Mouse (Mus musculus) myocyte (in vitro differentiated cells): ENCODE results near the gene Nsun2. TPM values are rescaled to one million over a fixed set of nuclear protein-coding genes. Genes with fewer than 3 reads are reported as not detected.
"Not testable (repeated sequence)": the region's sequence is repeated elsewhere in the genome, so short reads cannot be mapped to it uniquely, and the experiment has no call there.

Source experiments
- H3K27me3 ChIP-seq: one replicate; pipeline ENCODE4 v1.6.1; 2011; ENCODE audit not compliant: control insufficient read depth, insufficient read depth, insufficient read length
- H3K36me3 ChIP-seq: one replicate; pipeline ENCODE4 v1.6.1; 2011; ENCODE audit not compliant: control insufficient read depth, insufficient read depth
- H3K4me2 ChIP-seq: one replicate; pipeline ENCODE4 v1.6.1; 2011; ENCODE audit warnings: low read depth, control low read depth
- H3K4me3 ChIP-seq: one replicate; pipeline ENCODE4 v1.5.1; 2011; ENCODE audit warnings: mild to moderate bottlenecking, control low read depth, moderate library complexity
- H3K79me2 ChIP-seq: one replicate; pipeline ENCODE4 v1.6.1; 2011; ENCODE audit not compliant: control insufficient read depth, insufficient read depth
- H3ac ChIP-seq: one replicate; pipeline ENCODE4 v1.6.1; 2011; ENCODE audit not compliant: control insufficient read depth, insufficient read length
- CEBPB ChIP-seq: IDR thresholded peaks from 2 replicates; pipeline ENCODE4 v1.6.1; 2011; ENCODE audit warnings: mild to moderate bottlenecking, moderate library complexity; ENCODE audit not compliant: poor library complexity, insufficient read depth, severe bottlenecking
- E2F4 ChIP-seq: IDR thresholded peaks from one replicate; pipeline ENCODE4 v1.6.1; 2011; ENCODE audit warnings: mild to moderate bottlenecking, control low read depth, moderate library complexity; ENCODE audit not compliant: insufficient read depth
- MAX ChIP-seq: IDR thresholded peaks from one replicate; pipeline ENCODE4 v1.6.1; 2011; ENCODE audit warnings: low read depth, mild to moderate bottlenecking, control low read depth
- MYOD1 ChIP-seq, 3 experiments: IDR thresholded peaks; one replicate each; pipeline ENCODE4 v1.6.1; 2011; ENCODE audit warnings: control low read depth in 2 of 3, low read depth in 2 of 3, mild to moderate bottlenecking in 2 of 3, moderate library complexity in 1 of 3; ENCODE audit not compliant: insufficient read length in 2 of 3, control insufficient read depth in 1 of 3
- MYOG ChIP-seq, 3 experiments: IDR thresholded peaks; one replicate each; pipeline ENCODE4 v1.6.1; 2011; ENCODE audit warnings: control low read depth in 2 of 3, low read depth in 2 of 3, mild to moderate bottlenecking in 2 of 3; ENCODE audit not compliant: insufficient read length in 2 of 3, control insufficient read depth in 1 of 3, insufficient read depth in 1 of 3
- POLR2A ChIP-seq: IDR thresholded peaks from one replicate; pipeline ENCODE4 v1.6.1; 2011; ENCODE audit warnings: low read depth, mild to moderate bottlenecking, control low read depth, moderate library complexity; ENCODE audit not compliant: insufficient read length
- POLR2AphosphoS2 ChIP-seq: IDR thresholded peaks from one replicate; pipeline ENCODE4 v1.6.1; 2011; ENCODE audit warnings: low read depth, control low read depth; ENCODE audit not compliant: insufficient read length
- REST ChIP-seq: IDR thresholded peaks from one replicate; pipeline ENCODE4 v1.6.1; 2011; ENCODE audit warnings: mild to moderate bottlenecking, control low read depth, moderate library complexity; ENCODE audit not compliant: insufficient read depth, insufficient read length
- SRF ChIP-seq: IDR thresholded peaks from one replicate; pipeline ENCODE4 v1.6.1; 2011; ENCODE audit warnings: low read depth; ENCODE audit not compliant: control insufficient read depth, insufficient read length
- TCF12 ChIP-seq: IDR thresholded peaks from one replicate; pipeline ENCODE4 v1.6.1; 2011; ENCODE audit warnings: mild to moderate bottlenecking, control low read depth; ENCODE audit not compliant: poor library complexity, insufficient read depth, severe bottlenecking
- TCF3 ChIP-seq: IDR thresholded peaks from one replicate; pipeline ENCODE4 v1.6.1; 2011; ENCODE audit warnings: low read depth, control low read depth; ENCODE audit not compliant: insufficient read length
- USF1 ChIP-seq: IDR thresholded peaks from one replicate; pipeline ENCODE4 v1.6.1; 2011; ENCODE audit warnings: low read depth, mild to moderate bottlenecking, control low read depth, moderate library complexity
- polyA plus RNA-seq: library from polyadenylated mRNA; unstranded; fragments of >200 nt; fragmentation: generic; extraction: Trizol; gene quantifications from one replicate; pipeline ENCODE4 v1.2.1, GENCODE M21; 2012; ENCODE audit warnings: missing spikeins

Gene Nsun2
- polyA plus RNA-seq, 1 experiment = 60.4 TPM

DNA sequence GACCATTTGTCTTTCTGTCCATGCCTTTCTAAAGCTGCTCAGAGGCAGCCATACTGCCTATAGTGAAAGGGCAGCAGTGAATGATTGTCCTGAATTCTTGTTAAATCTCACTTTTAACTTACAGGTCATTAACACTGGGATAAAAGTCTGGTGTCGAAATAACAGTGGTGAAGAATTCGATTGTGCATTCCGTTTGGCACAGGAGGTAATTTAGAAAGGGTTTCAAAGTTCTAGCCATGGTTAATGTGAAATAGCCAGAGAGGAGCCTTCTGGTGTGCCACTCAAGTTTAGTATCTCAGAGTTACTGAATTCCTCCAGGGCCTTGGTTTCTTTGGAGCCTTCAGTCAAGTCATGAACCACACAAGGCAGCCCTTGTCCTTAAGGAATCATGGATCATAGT lies 97.6 kb downstream of the Nsun2 start:
- peaks cover 61% of the 10 kb centered on the region for H3K36me3 ChIP-seq
- TF ChIP-seq MYOG (IDR thresholded peaks at IDR 0.05; ENCODE audit: control insufficient read depth in 1 of 3, insufficient read depth in 1 of 3, insufficient read length in 2 of 3, low read depth in 2 of 3) (no peak), TCF12 (no peak), MAX (no peak), POLR2A (no peak), REST (no peak), USF1 (no peak), MYOD1 (IDR thresholded peaks at IDR 0.05; ENCODE audit: control insufficient read depth in 1 of 3, insufficient read length in 2 of 3, low read depth in 2 of 3) (no peak), SRF (no peak), TCF3 (no peak), E2F4 (no peak), CEBPB (no peak)
- no peaks in the 10 kb centered on the region for H3K27me3 ChIP-seq
- H3K4me2 ChIP-seq = no peak overlapping the region
- H3K79me2 ChIP-seq = no peaks in the 10 kb centered on the region
- H3ac ChIP-seq = no peak overlapping the region
- no peak overlapping the region for H3K4me3 ChIP-seq

DNA sequence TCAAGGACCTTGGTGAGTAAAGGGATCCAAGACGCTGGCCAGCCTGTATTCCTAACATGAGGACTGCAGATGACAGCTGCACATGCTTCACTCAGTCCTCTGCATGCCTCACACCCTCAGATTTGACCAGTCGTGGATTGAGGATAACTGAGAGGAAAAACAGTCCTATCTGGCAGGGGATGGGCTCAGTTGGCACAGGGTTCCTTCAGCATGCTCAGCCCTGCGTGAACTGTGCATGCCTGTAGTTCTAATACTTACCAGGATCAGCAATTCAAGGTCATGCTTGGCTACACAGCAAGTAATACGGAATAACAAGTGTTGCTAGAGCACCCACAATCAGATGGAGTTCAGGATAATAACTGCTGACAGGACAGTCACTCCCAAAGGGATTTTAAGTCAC lies 98.1 kb downstream of the Nsun2 start:
- TF ChIP-seq MYOD1 (IDR thresholded peaks at IDR 0.05; ENCODE audit: control insufficient read depth in 1 of 3, insufficient read length in 2 of 3, low read depth in 2 of 3) (no peak), POLR2A (no peak), E2F4 (no peak), CEBPB (no peak), TCF3 (no peak), REST (no peak), TCF12 (no peak), MYOG (IDR thresholded peaks at IDR 0.05; ENCODE audit: control insufficient read depth in 1 of 3, insufficient read depth in 1 of 3, insufficient read length in 2 of 3, low read depth in 2 of 3) (no peak), MAX (no peak), SRF (no peak), POLR2AphosphoS2 (no peak), USF1 (no peak)
- H3K36me3 ChIP-seq = peaks cover 61% of the 10 kb centered on the region
- no peak overlapping the region for H3ac ChIP-seq

DNA sequence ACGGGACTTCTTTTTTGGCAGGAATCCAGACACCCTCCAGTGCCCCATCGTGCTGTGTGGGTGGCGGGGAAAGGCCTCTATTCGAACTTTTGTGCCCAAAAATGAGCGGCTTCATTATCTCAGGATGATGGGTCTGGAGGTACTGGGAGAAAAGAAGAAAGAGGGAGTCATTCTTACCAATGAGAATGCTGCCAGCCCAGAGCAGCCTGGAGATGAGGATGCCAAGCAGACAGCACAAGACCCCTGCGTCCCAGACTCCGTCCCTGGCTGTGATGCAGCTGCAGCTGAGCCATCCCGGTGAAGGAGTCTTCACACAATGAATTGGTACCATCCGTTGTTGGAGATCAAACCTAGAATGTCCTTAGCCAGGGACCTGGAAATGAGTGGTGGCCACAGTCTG lies 100.0 kb downstream of the Nsun2 start:
- TF ChIP-seq MYOG (IDR thresholded peaks at IDR 0.05; ENCODE audit: control insufficient read depth in 1 of 3, insufficient read depth in 1 of 3, insufficient read length in 2 of 3, low read depth in 2 of 3) (no peak), POLR2AphosphoS2 (no peak), CEBPB (no peak)
- Histone ChIP-seq H3K27me3 (no peaks in the 10 kb centered on the region), H3K4me3 (no peak overlapping the region), H3K79me2 (no peaks in the 10 kb centered on the region), H3K36me3 (peaks cover 49% of the 10 kb centered on the region), H3ac (no peak overlapping the region), H3K4me2 (no peak overlapping the region)

More for the DNA sequence above, 98.1 kb downstream of the Nsun2 start:
- no peaks in the 10 kb centered on the region for H3K27me3 ChIP-seq
- no peak overlapping the region for H3K4me3 ChIP-seq
- H3K79me2 ChIP-seq = no peaks in the 10 kb centered on the region
- H3K4me2 ChIP-seq = no peak overlapping the region

GRCm38 (mm10) chr13:69633988-69634387 lies 100.4 kb downstream of the Nsun2 start:
- TF ChIP-seq POLR2AphosphoS2 (no peak), MYOD1 (IDR thresholded peaks at IDR 0.05; ENCODE audit: control insufficient read depth in 1 of 3, insufficient read length in 2 of 3, low read depth in 2 of 3) (no peak), CEBPB (no peak)
- H3K4me2 ChIP-seq = no peak overlapping the region
- H3K27me3 ChIP-seq = no peaks in the 10 kb centered on the region
- H3K4me3 ChIP-seq = no peak overlapping the region
- no peak overlapping the region for H3ac ChIP-seq
- H3K79me2 ChIP-seq = no peaks in the 10 kb centered on the region
- peaks cover 47% of the 10 kb centered on the region for H3K36me3 ChIP-seq

DNA sequence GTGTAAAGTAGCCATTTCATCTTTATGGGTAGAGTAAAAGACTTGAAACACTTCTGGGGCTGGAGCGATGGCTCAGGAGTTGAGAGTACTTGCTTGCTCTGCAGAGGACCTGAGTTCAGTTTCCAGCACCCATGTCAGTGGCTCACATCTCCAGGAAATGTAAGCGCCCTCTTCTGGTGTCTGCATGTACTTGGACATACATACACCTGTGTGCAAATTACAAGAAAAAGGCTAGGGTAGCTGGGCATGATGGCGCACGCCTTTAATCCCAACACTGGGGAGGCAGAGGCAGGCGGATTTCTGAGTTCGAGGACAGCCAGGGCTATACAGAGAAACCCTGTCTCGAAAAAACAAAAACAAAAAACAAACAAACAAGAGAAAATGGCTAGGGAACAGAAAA lies 102.3 kb downstream of the Nsun2 start:
- not testable (repeated sequence) for H3K27me3 ChIP-seq, H3K4me2 ChIP-seq, H3K79me2 ChIP-seq, H3ac ChIP-seq, H3K4me3 ChIP-seq
- peaks cover 32% of the 10 kb centered on the region for H3K36me3 ChIP-seq

DNA sequence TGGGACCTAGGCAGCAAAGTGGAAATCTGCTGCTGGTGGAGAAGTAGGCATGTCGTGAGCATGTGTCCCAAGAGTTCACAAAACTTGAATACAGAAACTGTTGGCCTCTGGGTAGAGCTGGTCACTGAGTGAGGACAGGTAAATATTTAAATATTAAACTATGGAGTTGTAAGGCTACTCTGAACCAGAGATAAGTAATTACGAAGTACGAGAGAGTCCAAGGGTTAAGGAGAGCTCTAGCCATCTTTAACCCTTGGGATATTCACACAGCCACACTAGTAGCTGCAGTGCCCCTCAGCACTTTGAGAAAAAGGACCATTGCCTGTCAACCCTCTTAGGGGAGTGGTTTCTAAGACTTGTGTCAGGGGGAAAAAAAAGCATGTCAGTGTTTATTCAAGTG lies 102.8 kb downstream of the Nsun2 start:
- Histone ChIP-seq H3K36me3 (peaks cover 27% of the 10 kb centered on the region), H3K27me3 (no peaks in the 10 kb centered on the region), H3K4me2 (no peak overlapping the region), H3ac (no peak overlapping the region), H3K79me2 (no peaks in the 10 kb centered on the region), H3K4me3 (no peak overlapping the region)
- no peak for TF ChIP-seq MYOD1 (IDR thresholded peaks at IDR 0.05; ENCODE audit: control insufficient read depth in 1 of 3, insufficient read length in 2 of 3, low read depth in 2 of 3)
- no peak for TF ChIP-seq E2F4
- no peak for TF ChIP-seq SRF
- no peak for TF ChIP-seq POLR2A
- no peak for TF ChIP-seq REST
- TF ChIP-seq POLR2AphosphoS2 = no peak
- no peak for TF ChIP-seq TCF12
- TF ChIP-seq MAX = no peak
- TF ChIP-seq MYOG (IDR thresholded peaks at IDR 0.05; ENCODE audit: control insufficient read depth in 1 of 3, insufficient read depth in 1 of 3, insufficient read length in 2 of 3, low read depth in 2 of 3) = no peak
- TF ChIP-seq CEBPB = no peak
- no peak for TF ChIP-seq USF1
- no peak for TF ChIP-seq TCF3
